Mouse (Mus musculus): ENCODE data around the gene Iqschfp. TPM values are rescaled to one million over a fixed set of nuclear protein-coding genes. Genes with fewer than 3 reads are reported as not detected.

Iqschfp gene
- polyA plus RNA-seq, 1 experiment from 2014 or later = not detected

- no peaks in the 10 kb centered on the region for H3K9me3 ChIP-seq
Observed at GRCm38 (mm10) chr3:68518041-68518440, 626.0 kb downstream of the Iqschfp start.

GRCm38 (mm10) chr3:68518586-68518985 is 626.6 kb downstream of the Iqschfp start:
- Histone ChIP-seq H3K4me3 (no peak overlapping the region), H3K27ac (no peak overlapping the region), H3K4me2 (no peak overlapping the region), H3K9ac (no peak overlapping the region), H3K27me3 (no peaks in the 10 kb centered on the region), H3K36me3 (no peaks in the 10 kb centered on the region), H3K9me3 (no peaks in the 10 kb centered on the region), H3K4me1 (peaks cover 3% of the 10 kb centered on the region; the same call in 1 of the 2 replicates)
- ATAC-seq (ENCODE audit: insufficient number of reproducible peaks, insufficient read depth, low FRiP score, low TSS enrichment, low read depth) = no peak
- WGBS = 91% methylated on average over 5 of the region's 5 CpGs

More at GRCm38 (mm10) chr3:68518041-68518440, 626.0 kb downstream of the Iqschfp start:
- Histone ChIP-seq H3K4me2 (no peak overlapping the region), H3K4me3 (no peak overlapping the region), H3K9ac (no peak overlapping the region), H3K36me3 (no peaks in the 10 kb centered on the region), H3K27me3 (no peaks in the 10 kb centered on the region), H3K27ac (no peak overlapping the region), H3K4me1 (peaks cover 3% of the 10 kb centered on the region; the same call in 1 of the 2 replicates)
- no peak for ATAC-seq (ENCODE audit: insufficient number of reproducible peaks, insufficient read depth, low FRiP score, low TSS enrichment, low read depth)
- WGBS = 89% methylated on average over 8 of the region's 8 CpGs

GRCm38 (mm10) chr3:68525361-68525878 is 633.4 kb downstream of the Iqschfp start:
- 92% methylated on average over 10 of the region's 10 CpGs for WGBS

GRCm38 (mm10) chr3:68526416-68526815 is 634.4 kb downstream of the Iqschfp start:
- ATAC-seq (ENCODE audit: insufficient number of reproducible peaks, insufficient read depth, low FRiP score, low TSS enrichment, low read depth) = no peak
- H3K4me2 ChIP-seq = no peak overlapping the region
- no peaks in the 10 kb centered on the region for H3K9me3 ChIP-seq
- H3K4me3 ChIP-seq = no peak overlapping the region
- H3K9ac ChIP-seq = no peak overlapping the region
- no peak overlapping the region for H3K27ac ChIP-seq
- no peaks in the 10 kb centered on the region for H3K4me1 ChIP-seq
- H3K36me3 ChIP-seq = no peaks in the 10 kb centered on the region
- 58% methylated on average over 4 of the region's 4 CpGs for WGBS
- no peaks in the 10 kb centered on the region for H3K27me3 ChIP-seq

More at GRCm38 (mm10) chr3:68525361-68525878, 633.4 kb downstream of the Iqschfp start:
- no peak overlapping the region for H3K4me2 ChIP-seq
- no peak overlapping the region for H3K9ac ChIP-seq
- H3K9me3 ChIP-seq = no peaks in the 10 kb centered on the region
- H3K27me3 ChIP-seq = no peaks in the 10 kb centered on the region
- no peaks in the 10 kb centered on the region for H3K4me1 ChIP-seq
- no peaks in the 10 kb centered on the region for H3K36me3 ChIP-seq
- ATAC-seq (ENCODE audit: insufficient number of reproducible peaks, insufficient read depth, low FRiP score, low TSS enrichment, low read depth) = no peak
- H3K4me3 ChIP-seq = no peak overlapping the region
- no peak overlapping the region for H3K27ac ChIP-seq

GRCm38 (mm10) chr3:68527182-68527581 is 635.1 kb downstream of the Iqschfp start:
- ATAC-seq (ENCODE audit: insufficient number of reproducible peaks, insufficient read depth, low FRiP score, low TSS enrichment, low read depth) = no peak
- Histone ChIP-seq H3K4me3 (no peak overlapping the region), H3K27ac (no peak overlapping the region), H3K27me3 (no peaks in the 10 kb centered on the region), H3K4me2 (no peak overlapping the region), H3K36me3 (no peaks in the 10 kb centered on the region), H3K9ac (no peak overlapping the region), H3K4me1 (no peaks in the 10 kb centered on the region), H3K9me3 (no peaks in the 10 kb centered on the region)
- WGBS = 75% methylated on average over 4 of the region's 4 CpGs

- ATAC-seq (ENCODE audit: insufficient number of reproducible peaks, insufficient read depth, low FRiP score, low TSS enrichment, low read depth) = no peak
- 0 out of 2 replicates have a peak, but pooled peaks cover 5% of the 10 kb centered on the region for H3K9me3 ChIP-seq
- H3K27ac ChIP-seq = no peak overlapping the region
Observed at GRCm38 (mm10) chr3:68531908-68532307, 639.9 kb downstream of the Iqschfp start.

GRCm38 (mm10) chr3:68534571-68535051 is 642.6 kb downstream of the Iqschfp start:
- no peak for ATAC-seq (ENCODE audit: insufficient number of reproducible peaks, insufficient read depth, low FRiP score, low TSS enrichment, low read depth)
- 17% methylated on average over 7 of the region's 7 CpGs for WGBS

More at GRCm38 (mm10) chr3:68531908-68532307, 639.9 kb downstream of the Iqschfp start:
- Histone ChIP-seq H3K27me3 (no peaks in the 10 kb centered on the region), H3K36me3 (no peaks in the 10 kb centered on the region), H3K4me3 (no peak overlapping the region), H3K9ac (no peak overlapping the region), H3K4me1 (peaks cover 8% of the 10 kb centered on the region; the same call in 1 of the 2 replicates), H3K4me2 (no peak overlapping the region)
- 89% methylated on average over 4 of the region's 4 CpGs for WGBS

GRCm38 (mm10) chr3:68535160-68535728 is 643.2 kb downstream of the Iqschfp start:
- Histone ChIP-seq H3K4me1 (peaks cover 11% of the 10 kb centered on the region; the same call in 1 of the 2 replicates), H3K36me3 (no peaks in the 10 kb centered on the region), H3K4me3 (no peak overlapping the region), H3K9ac (no peak overlapping the region), H3K4me2 (no peak overlapping the region), H3K27me3 (no peaks in the 10 kb centered on the region), H3K9me3 (0 out of 2 replicates have a peak, but pooled peaks cover 5% of the 10 kb centered on the region), H3K27ac (no peak overlapping the region)
- WGBS = 71% methylated on average over 7 of the region's 7 CpGs
- no peak for ATAC-seq (ENCODE audit: insufficient number of reproducible peaks, insufficient read depth, low FRiP score, low TSS enrichment, low read depth)

More at GRCm38 (mm10) chr3:68534571-68535051, 642.6 kb downstream of the Iqschfp start:
- Histone ChIP-seq H3K4me1 (peaks cover 11% of the 10 kb centered on the region; the same call in 1 of the 2 replicates), H3K27ac (no peak overlapping the region), H3K9me3 (0 out of 2 replicates have a peak, but pooled peaks cover 5% of the 10 kb centered on the region), H3K4me2 (no peak overlapping the region), H3K9ac (no peak overlapping the region), H3K36me3 (no peaks in the 10 kb centered on the region), H3K4me3 (no peak overlapping the region), H3K27me3 (no peaks in the 10 kb centered on the region)

- no peak for ATAC-seq (ENCODE audit: insufficient number of reproducible peaks, insufficient read depth, low FRiP score, low TSS enrichment, low read depth)
- peaks cover 11% of the 10 kb centered on the region; the same call in 1 of the 2 replicates for H3K4me1 ChIP-seq
- H3K4me3 ChIP-seq = no peak overlapping the region
- H3K4me2 ChIP-seq = no peak overlapping the region
- no peaks in the 10 kb centered on the region for H3K27me3 ChIP-seq
- no peak overlapping the region for H3K27ac ChIP-seq
- 55% methylated on average over 3 of the region's 3 CpGs for WGBS
- H3K9me3 ChIP-seq = 0 out of 2 replicates have a peak, but pooled peaks cover 5% of the 10 kb centered on the region
- H3K9ac ChIP-seq = no peak overlapping the region
- no peaks in the 10 kb centered on the region for H3K36me3 ChIP-seq
Observed at GRCm38 (mm10) chr3:68536071-68536470, 644.0 kb downstream of the Iqschfp start.

- Histone ChIP-seq H3K4me1 (0 out of 2 replicates have a peak, but pooled peaks cover 7% of the 10 kb centered on the region), H3K4me3 (no peak overlapping the region), H3K27ac (no peak overlapping the region), H3K9ac (no peak overlapping the region), H3K27me3 (no peaks in the 10 kb centered on the region), H3K9me3 (no peaks in the 10 kb centered on the region), H3K36me3 (no peaks in the 10 kb centered on the region), H3K4me2 (no peak overlapping the region)
- WGBS = 86% methylated on average over 8 of the region's 8 CpGs
- ATAC-seq (ENCODE audit: insufficient number of reproducible peaks, insufficient read depth, low FRiP score, low TSS enrichment, low read depth) = no peak
Observed at GRCm38 (mm10) chr3:68541688-68542087, 649.7 kb downstream of the Iqschfp start.

GRCm38 (mm10) chr3:68542944-68543501 is 651.0 kb downstream of the Iqschfp start:
- peak; percentile 43; the same call in 1 of the 2 replicates for ATAC-seq (ENCODE audit: insufficient number of reproducible peaks, insufficient read depth, low FRiP score, low TSS enrichment, low read depth)
- H3K27me3 ChIP-seq = no peaks in the 10 kb centered on the region
- 6% methylated on average over 7 of the region's 7 CpGs for WGBS
- H3K9ac ChIP-seq = no peak overlapping the region
- 0 out of 2 replicates have a peak, but pooled peaks cover 7% of the 10 kb centered on the region for H3K4me1 ChIP-seq
- no peak overlapping the region for H3K27ac ChIP-seq
- H3K4me3 ChIP-seq = peak overlapping the region; percentile 33
- no peaks in the 10 kb centered on the region for H3K9me3 ChIP-seq
- H3K4me2 ChIP-seq = peak overlapping the region; percentile 54
- no peaks in the 10 kb centered on the region for H3K36me3 ChIP-seq

All from embryonic facial prominence, embryonic 13.5 days (tissue).